Mouse (Mus musculus) olfactory bulb, adult 2 months (tissue): ENCODE results near the gene Kcnip4.

Source experiments
- CTCF ChIP-seq: fragments of 200-500 bp; IDR thresholded peaks from 2 replicates; pipeline ENCODE4 v1.5.1; 2012; ENCODE audit warnings: low read depth, mild to moderate bottlenecking, low read length, moderate library complexity; ENCODE audit not compliant: insufficient read depth
- POLR2A ChIP-seq: fragments of 200-500 bp; IDR thresholded peaks from 2 replicates; pipeline ENCODE4 v1.6.1; 2012; ENCODE audit warnings: mild to moderate bottlenecking, low read depth, low read length, moderate library complexity; ENCODE audit not compliant: insufficient read depth

GRCm38 (mm10) chr5:48502442-48502841 is 1022.3 kb downstream of the Kcnip4 start:
- TF ChIP-seq CTCF (no peak), POLR2A (no peak)
